Mouse (Mus musculus): ENCODE measurements around the gene March1.

Gene March1

DNA sequence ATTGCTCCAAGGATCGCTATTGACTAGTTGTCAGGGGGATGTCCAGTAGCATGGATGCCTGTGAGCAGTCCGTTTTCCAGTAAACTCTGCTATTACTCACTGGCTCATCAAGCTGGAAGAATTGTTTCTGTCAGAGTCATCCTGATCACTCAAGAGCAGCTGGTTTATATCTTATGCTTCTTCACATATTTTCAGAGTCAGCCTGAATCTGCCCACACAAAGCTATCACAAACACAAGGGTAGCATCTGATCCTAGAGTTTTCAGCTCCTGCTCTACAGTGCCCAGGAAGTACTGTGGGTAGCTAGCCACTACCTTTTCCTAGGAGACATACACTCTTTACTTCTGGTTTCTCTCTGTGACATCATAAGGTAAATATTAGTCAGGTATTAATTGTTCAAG is 405.1 kb downstream of the March1 start:
- no peak for DNase-seq

DNA sequence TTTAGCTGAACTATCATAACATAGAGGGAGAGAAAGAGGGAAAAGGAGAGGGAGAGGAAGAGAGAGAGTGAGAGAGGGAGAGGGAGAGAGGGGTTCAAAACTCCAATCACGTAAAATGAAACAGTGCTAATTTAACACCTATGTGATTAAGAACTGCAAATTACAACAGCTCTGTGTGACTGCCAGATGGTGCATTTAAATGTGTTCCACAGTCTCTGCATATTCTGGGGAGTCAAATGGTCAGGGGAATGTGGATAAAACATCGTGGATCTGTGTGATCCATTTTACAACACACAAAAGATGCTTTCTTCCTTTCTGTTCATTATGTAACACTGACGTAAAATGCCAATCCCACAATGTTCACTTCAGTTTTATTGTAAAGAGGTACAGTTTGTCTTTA is 416.0 kb downstream of the March1 start:
- DNase-seq: no peak

DNA sequence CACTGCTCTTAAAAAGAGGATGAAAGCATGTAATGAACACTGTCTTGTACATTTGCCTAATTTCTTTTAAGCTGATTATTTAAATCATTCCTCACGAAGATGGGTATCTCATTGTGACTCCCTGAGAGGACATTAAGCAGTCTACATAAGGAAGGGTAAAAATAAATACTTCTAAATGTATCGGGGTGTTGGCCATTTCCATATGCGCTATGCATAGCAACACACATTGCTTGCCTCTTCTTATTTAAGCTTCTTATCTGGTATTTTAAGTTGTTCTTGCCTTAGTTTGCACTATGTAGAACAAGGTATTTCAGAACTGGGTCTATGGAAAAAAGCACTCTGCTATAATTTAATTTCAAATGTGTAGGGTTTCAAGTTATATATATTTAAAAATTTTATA is 416.7 kb downstream of the March1 start:
- DNase-seq: no peak

GRCm38 (mm10) chr8:66094152-66094551 is 476.5 kb downstream of the March1 start:
- no peak for DNase-seq

DNA sequence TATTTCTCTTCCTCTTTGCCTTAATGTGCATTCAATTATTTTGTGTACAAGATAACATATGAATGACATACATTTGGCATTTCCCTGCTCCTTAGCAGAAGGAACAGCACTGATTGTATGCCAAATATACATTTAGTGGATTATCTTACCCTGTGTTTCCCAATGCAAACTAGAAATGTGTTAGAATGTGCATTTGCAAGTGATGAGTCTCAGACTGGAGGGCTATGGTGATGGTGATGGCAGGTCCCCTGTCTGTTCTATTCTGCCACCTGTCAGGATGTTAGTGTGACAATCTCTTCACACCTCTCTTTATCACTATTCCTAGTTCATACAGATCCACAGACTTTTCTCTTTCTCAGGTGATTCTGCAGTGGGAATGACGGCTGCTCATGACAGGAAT is 480.4 kb downstream of the March1 start:
- no peak for DNase-seq

GRCm38 (mm10) chr8:66119294-66119693 is 501.6 kb downstream of the March1 start:
- no peak for DNase-seq

GRCm38 (mm10) chr8:66159648-66160047 is 541.9 kb downstream of the March1 start:
- DNase-seq: no peak

DNA sequence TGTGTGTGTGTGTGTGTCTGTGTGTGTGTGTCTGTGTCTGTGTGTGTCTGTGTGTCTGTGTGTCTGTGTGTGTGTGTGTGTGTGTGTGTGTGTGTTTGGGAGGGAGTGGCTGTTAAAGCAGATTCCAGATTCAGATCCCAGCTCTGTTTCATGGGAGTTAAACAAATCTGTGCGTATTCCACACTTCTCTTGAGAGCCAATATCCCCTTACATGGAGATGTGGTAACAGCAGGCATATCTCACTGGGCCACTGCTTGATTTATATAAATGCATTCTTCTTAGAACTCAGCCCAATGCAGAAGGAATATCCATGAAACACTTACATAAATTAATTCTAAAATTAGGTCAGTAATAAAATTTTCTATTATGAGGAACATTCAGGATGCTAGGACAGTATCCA is 549.1 kb downstream of the March1 start:
- DNase-seq: no peak

GRCm38 (mm10) chr8:66167405-66168173 is 549.9 kb downstream of the March1 start:
- DNase-seq: no peak

GRCm38 (mm10) chr8:66179336-66179735 is 561.6 kb downstream of the March1 start:
- DNase-seq: no peak

GRCm38 (mm10) chr8:66181265-66181664 is 563.6 kb downstream of the March1 start:
- no peak for DNase-seq

DNA sequence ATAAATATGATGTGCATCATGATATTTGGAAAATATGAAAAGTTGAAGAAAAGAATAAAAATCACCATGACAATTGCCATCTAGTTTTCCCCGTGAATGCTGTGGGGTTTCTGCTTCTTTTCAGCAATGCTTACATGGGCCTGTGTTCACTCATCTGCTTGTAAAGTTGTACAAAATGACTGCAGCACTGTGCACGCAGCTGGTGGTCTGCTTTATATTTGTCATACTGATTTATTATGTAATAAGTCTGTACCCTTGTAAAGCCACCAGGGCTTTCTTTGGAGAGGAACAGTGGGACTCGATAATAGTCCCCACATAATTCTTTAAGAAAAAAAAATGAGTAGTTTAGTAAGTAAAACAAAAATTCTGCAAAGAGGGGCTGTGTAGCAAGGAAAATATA is 564.6 kb downstream of the March1 start:
- no peak for DNase-seq

GRCm38 (mm10) chr8:66183454-66183853 is 565.8 kb downstream of the March1 start:
- DNase-seq: no peak

- no peak for DNase-seq
Measured at GRCm38 (mm10) chr8:66185226-66185625, 567.5 kb downstream of the March1 start.

DNA sequence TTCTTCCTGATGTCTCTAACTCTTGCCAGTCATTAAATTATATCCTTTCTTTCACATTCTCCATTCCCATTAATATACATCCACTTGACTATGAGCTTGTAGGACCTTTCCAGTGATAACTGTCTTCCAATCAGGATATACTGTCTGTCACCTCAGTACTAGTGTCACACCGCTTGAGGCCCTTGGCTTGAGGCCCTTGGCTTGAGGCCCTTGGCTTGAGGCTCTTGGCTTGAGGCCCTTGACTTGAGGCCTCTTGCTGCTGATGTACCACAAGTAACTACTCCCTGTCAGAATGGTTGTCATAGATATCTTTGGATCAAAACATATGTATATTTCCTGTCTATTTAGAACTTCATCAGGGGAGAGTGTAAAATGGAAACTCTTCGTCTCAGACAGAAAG is 576.7 kb downstream of the March1 start:
- no peak for DNase-seq

DNA sequence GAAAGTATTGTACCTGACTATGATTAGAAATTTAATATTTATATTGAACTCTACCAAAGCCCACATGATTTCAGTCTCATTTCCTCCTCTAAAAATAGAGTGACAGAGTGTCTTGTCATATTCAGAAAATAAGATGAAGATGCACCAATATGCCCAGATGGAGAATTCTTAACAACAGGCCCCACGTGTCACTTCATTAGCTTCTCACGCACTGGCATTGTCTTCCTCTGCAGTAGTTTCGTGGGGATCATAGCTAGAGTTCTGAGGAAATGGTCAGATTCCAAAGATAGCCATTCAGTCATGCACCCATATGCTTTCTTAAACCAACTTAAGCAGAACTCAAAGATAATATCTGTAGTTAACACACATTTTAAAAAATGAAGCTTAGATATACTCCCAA is 582.5 kb downstream of the March1 start:
- DNase-seq: no peak

- no peak for DNase-seq
Measured at GRCm38 (mm10) chr8:66203814-66204438, 586.2 kb downstream of the March1 start.

DNA sequence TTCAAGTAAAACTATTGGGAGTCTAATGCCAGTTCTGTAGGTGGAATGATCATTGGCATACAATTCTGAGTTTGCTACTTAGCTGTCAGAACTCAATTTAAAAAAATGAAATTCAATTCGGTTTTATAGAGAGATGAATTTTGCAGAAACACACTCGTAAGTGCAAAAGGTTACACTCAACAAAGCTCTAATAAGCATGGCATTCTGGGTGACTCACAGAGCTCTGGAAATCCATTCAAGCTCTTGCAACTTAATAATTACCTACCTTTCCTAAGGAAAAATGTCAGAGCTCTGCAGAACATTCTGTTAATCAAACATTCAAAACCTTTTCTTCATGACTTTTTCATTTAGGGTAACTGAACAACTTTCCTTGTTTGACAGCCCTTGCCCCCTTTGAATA is 591.9 kb downstream of the March1 start:
- no peak for DNase-seq

- no peak for DNase-seq
Measured at GRCm38 (mm10) chr8:66210294-66210693, 592.6 kb downstream of the March1 start.

GRCm38 (mm10) chr8:66219974-66220373 is 602.3 kb downstream of the March1 start:
- no peak for DNase-seq

- no peak for DNase-seq
Measured at GRCm38 (mm10) chr8:66229931-66230330, 612.2 kb downstream of the March1 start.

DNA sequence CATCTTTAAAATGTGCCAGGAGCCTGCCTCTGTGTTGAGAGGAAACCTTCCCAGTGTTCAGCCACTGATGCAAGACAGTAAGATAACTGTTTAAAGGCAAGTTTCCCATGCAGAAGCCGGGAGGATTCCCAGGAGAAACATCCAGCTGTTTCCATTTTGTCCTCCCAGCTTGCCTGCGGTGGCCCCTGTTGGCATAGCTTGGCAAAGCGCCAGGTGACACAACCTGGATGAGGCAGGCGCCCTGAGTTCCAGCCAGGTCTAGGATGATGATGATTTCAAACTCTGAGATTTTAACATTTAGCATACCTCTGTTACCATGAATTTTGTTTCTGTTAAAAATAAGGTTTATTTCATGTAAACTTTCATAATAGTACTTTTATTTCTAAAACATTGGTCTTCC is 651.8 kb downstream of the March1 start:
- no peak for DNase-seq

DNA sequence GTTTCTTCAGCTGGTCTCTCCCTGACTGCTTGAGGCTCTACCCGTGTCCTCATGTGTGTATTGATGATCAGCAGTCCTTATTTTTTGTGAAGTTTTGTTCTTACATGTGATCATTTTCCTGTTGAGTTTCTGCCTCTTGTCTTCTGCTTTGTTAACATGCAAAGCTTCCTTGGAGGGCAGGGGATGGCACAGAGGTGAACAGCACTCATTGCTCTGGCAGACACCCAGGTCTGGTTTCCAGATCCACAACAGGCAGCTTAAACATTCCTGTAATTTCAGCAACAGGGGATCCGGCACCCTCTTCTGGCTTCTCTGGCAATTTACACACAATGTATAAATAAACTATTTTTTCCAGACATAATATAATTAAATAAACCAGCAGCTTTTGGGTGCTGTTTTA is 652.4 kb downstream of the March1 start:
- DNase-seq: no peak

GRCm38 (mm10) chr8:66317824-66318223 is 700.1 kb downstream of the March1 start:
- no peak for DNase-seq
